ENCODE assay signal across 16 mouse cellular contexts in genomic region chr2:66191691-66192100, GRCm38 (mm10).
DNase-seq lines count a peak whose midpoint lies in the region; ATAC-seq and TF ChIP-seq lines count a peak whose summit lies in the region.
"Had no signal": no experiment of that assay in that cellular context is flagged by ENCODE, and none has a peak within 500 bp of the region (broad histone marks: within the 10 kb centered on the region; RNA-seq: fewer than 3 reads in every experiment).

No protein-coding gene starts in this region.

- 67% methylated on average over 13 of the region's 13 CpGs for WGBS in thymus, adult 2 months

- no peak for TF ChIP-seq POLR2A in thymus, adult 2 months (IDR thresholded peaks at IDR 0.05; ENCODE audit: control insufficient read depth, extremely low read depth, insufficient read depth, low read length, poor library complexity)

- peak; percentile 53 for DNase-seq in gastrocnemius, adult 2 months
- DNase-seq in gastrocnemius, postnatal 4 days (ENCODE audit: low spot score in 2 of 2), result no peak
- no peak for DNase-seq in thymus, adult 2 months
- DNase-seq in thymus, postnatal 36 days, result no peak
- DNase-seq in cerebellum, postnatal 25 days, result no peak
- DNase-seq in spleen, postnatal 10 days (ENCODE audit: low spot score in 2 of 2), result no peak
- DNase-seq: cerebellum, postnatal 10 days; gastrocnemius, postnatal 14 days; kidney, adult 9 months; liver, postnatal 0 days; lung, postnatal 4 days; right cerebral cortex, postnatal 25 days had no signal

- H3K4me3 ChIP-seq in gastrocnemius, adult 2 months, result peak overlapping the region; percentile 73
- H3K4me3 ChIP-seq in thymus, adult 2 months (ENCODE audit: control insufficient read depth, insufficient read depth, low read length), result peak overlapping the region; percentile 45
- H3K4me3 ChIP-seq: heart, embryonic 15.5 days; stomach, embryonic 15.5 days had no signal

- H3K27ac ChIP-seq in gastrocnemius, adult 2 months, result peak overlapping the region; percentile 44; the same call in 1 of the 2 replicates
- H3K27ac ChIP-seq in thymus, adult 2 months (ENCODE audit: control insufficient read depth, insufficient read depth, low read length), result no peak overlapping the region
- H3K27ac ChIP-seq: heart, embryonic 15.5 days; hindbrain, embryonic 14.5 days; stomach, embryonic 15.5 days had no signal

- H3K27me3 ChIP-seq in thymus, adult 2 months (ENCODE audit: control insufficient read depth, insufficient read depth, low read length), result no peaks in the 10 kb centered on the region
- H3K27me3 ChIP-seq: heart, embryonic 15.5 days; stomach, embryonic 15.5 days had no signal

- TF ChIP-seq CTCF in gastrocnemius, adult 2 months (IDR thresholded peaks at IDR 0.05), result no peak
- no peak for TF ChIP-seq CTCF in thymus, adult 2 months (IDR thresholded peaks at IDR 0.05; ENCODE audit: borderline replicate concordance, control insufficient read depth, extremely low read depth, insufficient read depth, low read length, poor library complexity)

- H3K4me1 ChIP-seq in thymus, adult 2 months (replicated peaks; ENCODE audit: control insufficient read depth, insufficient read depth, low read length), result no peaks in the 10 kb centered on the region
- H3K4me1 ChIP-seq: heart, embryonic 15.5 days; stomach, embryonic 15.5 days had no signal

- H3K36me3 ChIP-seq in thymus, adult 2 months (ENCODE audit: control insufficient read depth, insufficient read depth, low read length), result no peaks in the 10 kb centered on the region
- H3K36me3 ChIP-seq: heart, embryonic 15.5 days; stomach, embryonic 15.5 days had no signal

- intact Hi-C loops in gastrocnemius, adult 2 months (cut with DNase I), result no loop called here

- peak; percentile 76 to 81 for ATAC-seq in hematopoietic stem cell, adult 5-6 weeks (replicated peaks in 1 of 2; ENCODE audit: insufficient read depth in 1 of 2, low FRiP score in 2 of 2, low TSS enrichment in 1 of 2, low read depth in 1 of 2, poor library complexity in 2 of 2, severe bottlenecking in 2 of 2)
- ATAC-seq: liver, postnatal 0 days had no signal
